Mouse (Mus musculus) adrenal gland (tissue): ENCODE measurements at regions not wholly inside any gene's neighbourhood (a gene's known extent, or its start where the extent isn't known, plus 50 kb on each side); places are given as distances from the start of the nearest gene placed in this dataset.

Experiments
- intact Hi-C: fragments of 180-260 bp; cut with DNase I; formaldehyde crosslinking; loops from one replicate; pipeline ENCODE4 v1.15.1; 2025

DNA sequence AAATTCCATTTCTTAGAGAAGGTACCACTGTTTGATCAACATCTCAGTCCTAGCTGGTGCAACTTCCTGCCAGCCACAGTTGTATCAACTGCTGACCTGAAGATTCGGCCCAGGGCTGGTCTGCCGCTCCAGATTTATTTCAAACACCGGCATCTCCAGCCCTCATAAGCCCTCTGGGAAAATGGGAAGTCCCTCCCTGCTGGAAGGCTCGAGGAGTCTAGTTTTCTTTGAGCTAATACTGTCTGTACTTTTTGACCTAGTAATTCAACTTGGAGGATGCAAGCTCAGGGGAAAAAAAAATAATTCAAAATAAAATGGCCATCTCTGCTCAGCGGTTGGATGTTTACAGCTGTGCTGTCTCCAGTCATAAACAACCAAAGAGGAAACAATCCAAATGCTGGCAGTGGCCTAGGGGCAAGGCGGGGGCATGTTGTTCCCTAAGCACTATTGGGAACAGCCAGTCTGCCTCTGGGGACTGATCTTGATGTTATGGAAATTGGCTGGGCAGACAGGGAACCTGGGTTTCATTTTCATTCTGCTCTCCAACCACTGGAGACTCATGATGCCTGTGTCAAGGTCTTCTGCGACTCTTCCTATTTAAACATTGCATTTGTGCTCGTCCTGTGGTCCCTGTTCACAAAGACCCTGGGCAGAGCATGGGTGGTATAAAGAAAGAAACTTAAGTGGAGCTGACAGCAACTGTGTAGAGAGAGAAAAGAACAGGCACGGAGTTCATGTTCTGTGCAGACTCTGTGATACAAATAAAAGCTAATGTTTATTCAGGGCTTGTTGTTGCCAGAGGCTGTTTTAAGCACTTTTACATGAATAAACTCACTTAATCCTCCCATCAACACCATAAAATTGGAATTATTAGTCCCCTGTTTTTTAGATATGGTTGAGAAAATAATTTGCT, 179.8 kb upstream of the Fggy start:
- intact Hi-C loops, result no loop called here

GRCm38 (mm10) chr4:95378645-95379044, 178.7 kb upstream of the Fggy start:
- intact Hi-C loops, result no loop called here

DNA sequence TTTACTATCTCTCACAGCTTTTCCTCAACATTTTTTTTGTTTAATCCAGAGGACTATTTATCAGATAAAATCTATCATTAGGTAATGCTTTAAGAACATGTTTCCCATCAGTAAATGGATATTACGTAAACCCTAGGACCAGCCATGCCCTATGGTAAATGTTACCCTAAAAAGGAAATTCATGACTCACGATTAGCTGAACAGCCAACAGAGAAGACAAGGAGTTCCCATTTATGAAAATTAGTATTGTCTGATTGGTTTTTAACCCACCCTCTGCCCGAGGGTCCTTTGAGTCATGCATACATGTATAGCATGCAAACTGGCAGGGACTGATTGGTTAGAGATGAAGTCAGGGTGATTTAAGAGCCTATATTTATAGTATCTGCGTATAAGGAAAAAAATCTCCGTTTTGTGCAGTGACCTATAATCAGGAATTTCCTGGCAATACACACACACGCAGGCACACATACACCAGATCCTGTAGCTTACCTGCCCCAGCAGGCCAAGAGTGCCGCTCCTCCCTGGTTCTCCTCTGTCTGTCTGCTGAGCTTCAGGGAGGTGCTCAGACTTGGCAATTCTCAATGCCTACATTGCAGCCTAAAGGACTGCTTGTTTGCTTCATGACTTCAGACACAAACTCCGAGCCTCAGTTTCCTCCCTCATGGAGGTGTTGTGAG, 174.0 kb upstream of the Fggy start:
- intact Hi-C loops, result no loop called here

DNA sequence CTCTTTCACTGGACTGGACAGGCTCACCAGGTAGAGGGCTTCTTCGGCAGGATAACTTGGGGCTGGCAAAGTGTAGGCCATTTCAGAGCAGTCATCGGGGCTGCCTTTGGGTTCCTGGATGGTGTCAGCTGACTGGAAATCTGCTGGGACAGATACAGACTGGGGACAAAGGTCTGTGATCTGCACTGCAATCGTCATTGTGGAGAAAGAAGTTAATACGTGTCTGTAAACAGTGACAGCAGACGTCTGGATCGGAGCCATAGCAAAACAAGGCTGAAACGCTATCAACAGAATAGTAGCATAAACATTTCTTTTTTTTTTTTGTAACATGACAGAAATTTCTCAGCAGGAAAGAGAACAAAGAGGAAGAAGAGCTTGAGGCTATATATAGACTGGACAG, 171.8 kb upstream of the Fggy start:
- intact Hi-C loops, result no loop called here

- intact Hi-C loops, result no loop called here
Observed at GRCm38 (mm10) chr4:95386021-95386420, 171.3 kb upstream of the Fggy start.

GRCm38 (mm10) chr4:95388556-95388955, 168.8 kb upstream of the Fggy start:
- intact Hi-C loops, result no loop called here

DNA sequence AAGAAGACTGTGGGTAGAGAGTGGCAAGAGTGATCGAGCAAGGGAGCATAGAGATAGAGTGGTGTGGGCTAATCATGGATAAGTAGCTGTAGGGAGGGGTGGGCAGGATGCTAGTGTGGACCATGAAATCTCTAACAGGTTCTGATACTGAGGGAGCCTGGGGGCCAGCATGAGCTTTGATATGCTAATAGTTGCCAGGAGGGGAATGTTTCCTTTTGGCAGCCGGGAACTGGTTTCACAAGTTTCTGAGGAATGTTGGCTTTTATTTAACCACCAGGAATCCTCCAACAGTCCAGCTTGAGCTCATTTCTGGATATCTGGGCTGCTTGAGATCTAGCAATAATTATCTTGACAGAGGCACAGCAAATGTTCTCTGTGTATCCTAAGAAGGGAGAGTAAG, 167.7 kb upstream of the Fggy start:
- intact Hi-C loops, result no loop called here

GRCm38 (mm10) chr4:95390549-95390948, 166.8 kb upstream of the Fggy start:
- intact Hi-C loops, result no loop called here

DNA sequence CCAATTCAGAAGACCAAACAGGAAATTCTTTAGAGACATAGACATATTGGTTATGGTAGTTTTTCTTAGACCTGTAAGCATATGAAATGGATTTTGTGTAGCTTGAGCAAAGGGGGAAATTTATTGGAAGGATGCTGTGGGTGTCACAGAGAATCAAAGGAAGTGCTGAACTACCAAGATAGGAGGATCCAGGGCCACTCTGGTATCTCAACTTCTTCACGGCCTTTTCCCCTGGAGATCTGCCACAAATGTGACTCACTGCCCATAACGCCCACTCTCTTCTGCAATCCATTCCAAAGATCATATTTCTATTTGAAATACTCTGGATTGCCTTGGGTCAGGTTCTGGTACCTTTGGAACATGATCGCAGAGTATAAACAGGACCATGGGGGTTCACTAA, 161.6 kb upstream of the Fggy start:
- intact Hi-C loops, result no loop called here

DNA sequence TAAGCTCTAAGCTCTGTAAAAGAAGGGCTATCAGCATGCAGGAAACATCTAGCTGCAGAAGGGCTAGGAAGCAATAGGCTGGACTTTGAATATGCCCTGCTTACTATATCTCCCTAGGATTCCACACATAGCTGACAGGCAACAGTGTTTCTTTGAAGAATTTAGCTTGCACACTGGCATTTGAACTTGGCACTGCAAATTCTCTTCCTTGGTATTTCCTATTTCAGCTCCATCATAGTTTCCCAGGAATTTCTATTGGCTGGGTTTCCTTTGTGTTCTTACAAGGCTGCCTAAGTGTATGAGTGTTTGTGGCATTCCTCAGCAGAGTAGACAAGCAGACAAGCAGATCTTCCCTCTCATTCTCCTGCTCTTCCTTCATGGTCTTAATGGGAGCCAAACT, 159.0 kb upstream of the Fggy start:
- intact Hi-C loops, result no loop called here

DNA sequence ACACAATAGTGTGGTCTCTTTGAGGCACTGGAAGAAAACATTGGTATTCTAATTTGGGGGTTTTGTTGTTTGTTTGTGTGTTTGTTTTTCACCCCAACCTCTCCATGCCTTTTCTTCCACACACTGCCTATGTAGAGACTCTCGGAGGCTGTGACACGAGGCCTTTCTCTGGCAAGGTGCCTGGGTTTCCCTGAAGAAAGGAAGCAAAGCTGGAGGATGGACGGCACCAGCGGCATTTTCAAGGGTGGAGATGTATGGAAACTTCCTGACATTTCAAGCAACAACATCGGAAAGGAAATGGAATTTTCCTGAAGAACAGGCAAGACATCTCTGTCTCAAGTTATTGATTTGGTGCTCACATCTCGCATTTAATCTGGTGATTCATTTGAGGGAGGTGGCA, 155.0 kb upstream of the Fggy start:
- intact Hi-C loops, result no loop called here

- intact Hi-C loops, result no loop called here
Observed at GRCm38 (mm10) chr4:95417075-95417474, 140.2 kb upstream of the Fggy start.

DNA sequence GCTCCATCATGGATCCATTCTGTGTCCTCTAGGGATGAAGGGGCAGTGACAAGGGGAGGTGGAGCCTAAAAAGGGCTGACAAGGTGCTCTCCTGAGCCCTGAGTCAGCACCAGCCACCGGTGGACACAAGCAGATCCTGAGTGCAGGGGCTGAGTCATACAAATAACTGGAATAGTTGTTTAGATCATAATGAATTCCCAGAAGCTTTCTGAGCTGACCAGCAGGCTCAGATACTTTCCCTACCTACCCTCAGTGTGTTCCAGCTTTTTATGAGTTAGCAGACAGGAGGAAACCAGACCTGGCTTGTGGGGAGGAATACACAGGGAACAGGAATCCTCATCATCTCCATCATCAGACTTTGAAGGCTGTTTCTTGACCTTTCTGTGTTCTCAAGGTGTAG, 130.7 kb upstream of the Fggy start:
- intact Hi-C loops, result no loop called here

GRCm38 (mm10) chr4:95434543-95434942, 122.8 kb upstream of the Fggy start:
- intact Hi-C loops, result no loop called here

GRCm38 (mm10) chr4:95435080-95435479, 122.2 kb upstream of the Fggy start:
- intact Hi-C loops, result no loop called here

GRCm38 (mm10) chr4:95439834-95440233, 117.5 kb upstream of the Fggy start:
- intact Hi-C loops, result no loop called here

DNA sequence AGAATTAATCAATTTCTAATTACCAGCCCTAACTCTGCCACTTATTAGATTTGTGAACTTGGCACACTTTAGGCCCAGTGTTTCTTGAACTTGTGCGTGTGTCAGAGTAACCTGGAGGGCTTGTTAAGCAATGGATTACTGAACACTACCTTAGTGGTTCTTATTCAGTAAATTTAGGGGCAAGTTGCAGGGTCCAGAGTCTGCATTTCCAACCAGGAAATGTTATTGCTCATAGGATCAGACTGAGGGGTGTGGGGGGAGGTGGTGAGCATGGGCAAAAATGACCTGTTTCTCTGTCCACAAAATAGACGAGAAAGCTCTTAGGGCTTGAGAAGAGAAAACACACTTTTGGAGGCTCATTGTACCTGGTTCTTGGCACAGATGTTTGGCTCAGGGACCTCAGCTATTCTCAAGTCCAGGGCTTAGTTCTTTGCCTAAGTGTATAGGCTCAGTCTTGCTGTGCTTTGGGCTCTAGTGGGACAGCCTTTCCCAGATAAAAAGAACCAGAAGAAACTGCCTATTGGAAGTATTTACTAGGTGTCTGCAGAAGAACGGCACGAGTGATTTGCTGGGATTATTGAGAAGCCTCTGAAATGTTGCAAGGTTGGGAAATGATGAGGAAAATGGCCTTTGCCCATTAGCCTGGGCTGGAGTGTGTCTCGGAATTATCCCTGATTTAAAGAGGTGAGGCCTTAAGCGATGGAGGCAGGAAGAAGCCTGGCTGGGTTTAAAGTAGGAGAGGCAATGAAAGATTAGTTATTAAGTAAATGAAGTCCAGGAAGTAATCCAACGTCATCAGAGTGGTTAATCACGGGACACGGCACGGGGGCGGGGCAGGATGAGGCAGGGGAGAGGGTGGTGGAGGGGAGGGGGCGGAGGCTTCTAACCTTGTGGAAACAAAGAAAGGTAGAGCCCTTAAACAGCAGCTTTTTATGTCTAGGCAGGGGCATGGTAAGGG, 113.2 kb upstream of the Fggy start:
- intact Hi-C loops, result no loop called here

- intact Hi-C loops, result no loop called here
Observed at GRCm38 (mm10) chr4:95450286-95450685, 107.0 kb upstream of the Fggy start.

DNA sequence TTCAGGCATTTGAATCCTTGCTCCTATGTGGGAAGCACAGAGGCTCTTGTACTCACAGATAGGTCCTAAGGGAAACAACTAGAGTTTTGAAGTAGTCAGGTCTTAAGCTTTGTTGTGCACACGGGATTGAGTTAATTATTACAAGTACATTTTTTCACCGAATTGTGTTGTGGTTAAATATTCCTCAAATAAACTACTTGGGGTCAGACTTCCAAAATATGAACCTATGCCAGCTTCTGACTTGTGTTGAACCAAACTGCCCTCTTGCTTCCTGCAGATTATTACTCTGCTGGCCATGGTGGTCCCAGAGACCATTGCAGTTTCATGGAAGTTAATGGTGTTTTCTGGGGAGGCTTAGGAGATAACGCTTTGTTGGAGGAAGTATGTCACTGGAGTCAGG, 105.5 kb upstream of the Fggy start:
- intact Hi-C loops, result no loop called here

GRCm38 (mm10) chr4:95456318-95456717, 101.0 kb upstream of the Fggy start:
- intact Hi-C loops, result no loop called here

- intact Hi-C loops, result no loop called here
Observed at GRCm38 (mm10) chr4:95456943-95457342, 100.4 kb upstream of the Fggy start.

DNA sequence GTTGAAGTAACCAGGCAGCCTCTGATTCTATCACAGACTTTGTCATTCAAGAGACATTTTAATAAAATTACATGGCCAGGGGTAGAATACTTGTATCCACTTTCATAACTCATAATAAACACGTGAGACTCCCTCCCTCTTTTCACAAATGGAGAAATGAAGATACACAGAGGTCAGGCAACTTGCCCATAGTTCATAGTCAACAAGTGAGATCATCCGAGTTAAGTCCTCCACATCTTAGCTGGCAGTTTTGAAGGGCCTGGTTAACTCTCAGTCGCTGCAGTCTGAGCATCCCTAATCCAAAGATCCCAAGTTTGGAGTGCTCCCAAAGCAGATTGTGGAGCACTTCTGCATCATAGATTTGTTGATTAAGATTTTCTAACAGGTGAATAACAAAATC, 94.8 kb upstream of the Fggy start:
- intact Hi-C loops, result no loop called here
